Mouse (Mus musculus) right cerebral cortex, adult 18-20 months (tissue): ENCODE measurements at regions not wholly inside any gene's neighbourhood (a gene's known extent, or its start where the extent isn't known, plus 50 kb on each side); places are given as distances from the start of the nearest gene placed in this dataset.
A peak's percentile ranks its signal among the peaks of the same experiment; 100 is the strongest.

Experiments used
- DNase-seq: peaks from one replicate; pipeline ENCODE4 v3.0.0; 2022; ENCODE audit warnings: mixed read lengths

GRCm38 (mm10) chr1:127152840-127153239, 52.0 kb upstream of the Mgat5 start:
- no peak for DNase-seq

DNA sequence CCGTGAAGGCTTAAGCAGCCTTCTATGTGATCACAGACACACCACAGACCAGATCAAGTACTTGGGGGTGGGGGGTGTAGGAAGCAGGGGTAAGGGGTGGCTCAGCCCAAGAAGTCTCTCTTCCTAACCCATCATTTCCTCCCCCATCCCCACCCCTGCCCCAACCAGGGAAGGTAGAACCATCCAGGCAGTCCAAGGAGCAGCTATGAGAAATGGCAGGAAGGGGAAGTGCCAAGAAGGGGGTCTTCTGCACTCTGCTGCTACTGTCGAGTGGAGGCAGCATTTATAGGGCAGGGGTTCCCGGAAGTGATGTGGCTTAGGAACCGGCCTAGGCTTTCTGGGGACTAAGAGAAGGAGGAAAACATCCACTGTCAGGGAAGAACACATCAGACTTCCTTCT, 69.3 kb upstream of the Mgat5 start:
- DNase-seq: no peak

GRCm38 (mm10) chr1:127131871-127132270, 72.9 kb upstream of the Mgat5 start:
- no peak for DNase-seq

- no peak for DNase-seq
Measured at GRCm38 (mm10) chr1:127124862-127125261, 80.0 kb upstream of the Mgat5 start.

- DNase-seq: no peak
Measured at GRCm38 (mm10) chr1:127118019-127118418, 86.8 kb upstream of the Mgat5 start.

- peak; percentile 59 for DNase-seq
Measured at GRCm38 (mm10) chr1:127107485-127107884, 97.3 kb upstream of the Mgat5 start.

- peak; percentile 72 for DNase-seq
Measured at GRCm38 (mm10) chr1:127105861-127106260, 99.0 kb upstream of the Mgat5 start.

DNA sequence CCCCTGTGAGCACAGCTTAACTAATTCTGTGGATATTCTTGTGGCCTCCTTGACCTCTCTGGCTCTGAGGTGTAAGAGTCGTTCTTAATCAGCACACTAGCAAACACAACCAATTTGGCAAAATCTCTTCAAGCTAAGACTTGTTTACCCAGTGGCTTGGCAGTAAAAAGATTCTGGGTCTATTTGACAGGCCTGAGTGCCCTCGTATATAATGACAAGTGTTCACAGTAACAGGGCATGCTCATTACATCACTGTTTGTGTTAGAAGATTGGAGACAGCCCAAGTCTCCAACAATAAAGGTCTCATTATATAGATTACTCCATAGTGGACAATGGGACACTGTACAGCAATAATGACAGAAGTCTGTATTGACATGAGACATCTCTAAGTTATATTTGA, 101.2 kb upstream of the Mgat5 start:
- DNase-seq: no peak

- no peak for DNase-seq
Measured at GRCm38 (mm10) chr1:127098871-127099420, 105.9 kb upstream of the Mgat5 start.

DNA sequence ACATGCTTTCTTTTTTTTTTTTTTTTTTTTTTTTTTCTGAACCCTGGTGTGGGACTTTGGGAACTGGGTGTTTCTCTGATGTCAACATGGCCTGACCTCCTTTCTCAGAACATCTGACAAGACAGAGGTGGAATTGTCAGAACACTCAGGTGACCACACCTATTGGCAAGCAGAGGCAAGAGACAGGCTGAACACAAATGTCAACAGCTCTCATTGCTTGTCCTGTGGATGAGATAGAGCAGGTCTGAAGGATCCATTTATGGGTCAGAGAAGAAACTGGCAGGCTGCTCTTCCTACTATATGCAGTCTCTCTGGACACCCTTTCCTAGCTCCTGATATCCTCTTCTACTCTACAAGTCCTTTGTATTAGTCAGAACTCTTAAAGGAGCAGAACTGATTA, 117.2 kb upstream of the Mgat5 start:
- no peak for DNase-seq

GRCm38 (mm10) chr1:127085988-127086387, 118.8 kb upstream of the Mgat5 start:
- no peak for DNase-seq

DNA sequence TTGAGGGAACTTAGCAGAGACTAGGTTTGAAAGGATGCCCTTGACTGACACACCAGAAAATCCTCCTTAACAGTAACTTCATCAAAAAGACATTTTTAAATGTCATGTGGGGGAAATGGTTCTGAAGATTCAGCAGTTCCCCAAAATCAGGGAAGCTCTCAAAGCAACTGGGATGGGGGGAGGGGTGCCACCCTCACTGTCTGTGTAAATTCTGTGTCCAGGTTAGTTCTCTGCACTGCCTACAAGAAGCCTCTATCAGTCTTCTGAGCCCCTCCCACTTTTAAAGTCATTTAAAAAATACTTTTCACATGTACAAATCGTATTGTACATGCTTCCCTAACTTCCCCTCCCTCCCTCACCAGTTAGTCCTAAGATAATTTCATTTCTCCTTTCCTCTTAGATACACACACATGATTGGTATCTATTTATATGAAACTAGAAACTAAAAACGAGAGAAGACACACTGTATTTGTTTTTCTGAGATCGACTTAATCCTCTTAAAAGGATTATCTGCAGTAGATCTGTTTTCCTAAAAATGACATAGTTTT, 121.0 kb upstream of the Mgat5 start:
- no peak for DNase-seq

DNA sequence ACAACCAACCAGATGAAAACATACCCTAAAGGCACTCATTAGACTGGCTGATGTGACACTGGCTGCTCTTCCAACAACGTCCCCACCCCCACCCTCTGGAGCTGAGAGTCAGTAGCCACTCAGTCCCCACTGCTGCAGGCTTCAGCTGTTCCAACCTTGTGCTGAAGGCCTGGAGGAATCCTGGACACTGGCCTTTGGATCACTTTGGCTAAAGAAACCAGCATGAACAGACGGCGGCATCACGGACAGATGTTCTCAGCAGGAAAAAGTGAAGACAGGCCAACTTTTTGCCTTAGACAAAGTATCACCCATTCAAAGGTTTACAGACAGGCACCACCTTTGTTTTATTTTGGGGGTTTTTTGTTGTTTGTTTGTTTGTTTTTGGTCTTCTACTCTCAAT, 125.8 kb upstream of the Mgat5 start:
- no peak for DNase-seq

DNA sequence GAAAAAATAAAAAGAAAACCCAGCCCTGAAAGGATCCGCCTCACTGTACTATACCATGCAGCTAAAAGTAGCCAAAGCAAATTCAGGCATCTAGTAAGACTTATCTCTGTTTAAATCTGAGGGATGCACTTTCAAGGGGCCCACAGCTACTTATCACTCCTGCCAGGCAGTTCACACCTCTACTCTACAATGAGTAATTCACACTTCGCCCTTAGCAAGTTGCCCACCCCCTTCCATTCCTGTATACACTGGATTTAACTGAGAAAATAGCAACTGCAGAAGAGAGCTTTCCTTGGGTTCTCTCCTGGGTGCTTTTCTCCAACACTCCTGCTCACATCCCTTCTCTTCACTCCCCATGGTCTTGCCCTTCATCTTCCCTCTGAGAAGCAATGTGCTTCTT, 142.4 kb upstream of the Mgat5 start:
- peak; percentile 55 for DNase-seq

GRCm38 (mm10) chr1:127045711-127046420, 158.9 kb upstream of the Mgat5 start:
- DNase-seq: no peak

GRCm38 (mm10) chr1:127034748-127035147, 170.1 kb upstream of the Mgat5 start:
- DNase-seq: no peak

DNA sequence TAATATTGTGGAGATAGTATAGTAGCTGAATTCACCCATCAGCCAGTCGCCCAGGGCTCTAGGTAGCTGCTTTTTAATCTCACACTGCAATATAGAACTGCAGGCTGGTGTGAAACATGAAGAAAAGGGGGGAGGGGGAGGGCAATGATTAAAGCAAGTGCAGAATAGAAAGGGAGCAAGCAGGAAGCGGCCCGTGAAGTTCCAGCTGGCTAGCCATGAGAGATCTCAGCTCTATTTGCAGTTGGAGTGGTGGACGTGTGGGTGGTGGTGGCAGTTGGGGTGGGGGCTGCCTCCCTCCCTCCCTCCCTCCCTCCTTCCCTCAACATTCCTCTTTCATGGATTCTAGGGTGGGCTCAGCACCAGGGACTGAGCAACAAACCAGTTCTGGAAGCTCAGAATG, 173.3 kb upstream of the Mgat5 start:
- DNase-seq: no peak

- no peak for DNase-seq
Measured at GRCm38 (mm10) chr1:127028872-127029497, 175.8 kb upstream of the Mgat5 start.

- DNase-seq: no peak
Measured at GRCm38 (mm10) chr1:127023100-127023499, 181.7 kb upstream of the Mgat5 start.

DNA sequence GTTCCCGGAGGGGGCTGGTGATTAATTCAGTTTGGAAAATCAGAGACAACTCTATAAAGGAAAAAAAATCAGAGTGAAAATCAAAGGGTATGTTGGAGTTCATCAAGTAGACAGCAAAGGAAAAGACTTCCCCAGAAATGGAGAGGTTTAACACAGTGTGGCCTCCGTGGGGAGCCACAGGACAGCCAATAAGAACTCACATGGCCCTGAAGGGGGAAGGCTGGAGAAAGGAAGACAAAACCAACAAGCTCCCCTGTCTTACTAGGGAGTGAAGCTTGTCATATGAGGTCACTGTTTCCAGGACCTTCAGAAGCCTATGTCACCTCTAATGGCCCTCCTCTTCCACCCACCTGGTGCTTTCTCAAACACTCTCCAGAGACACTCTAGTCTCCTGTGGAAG, 187.1 kb upstream of the Nckap5 start:
- DNase-seq: peak; percentile 39

DNA sequence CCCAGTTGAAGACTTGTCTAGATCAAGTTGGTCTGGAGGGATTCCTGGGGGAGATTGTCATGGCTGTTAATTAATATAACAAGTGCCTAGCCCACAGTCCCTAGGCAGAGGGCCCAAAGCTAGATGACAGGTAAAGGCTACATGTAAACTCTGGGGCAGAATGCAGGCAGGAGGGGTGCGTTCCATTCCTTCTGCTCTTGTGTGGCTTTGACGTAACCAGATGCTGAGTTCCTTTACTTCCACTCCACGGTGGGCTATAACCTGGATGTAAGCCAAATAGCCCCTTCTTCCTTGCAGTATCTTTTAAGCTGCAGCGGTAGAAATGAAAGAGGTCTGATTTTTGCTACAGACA, 185.3 kb upstream of the Nckap5 start:
- no peak for DNase-seq

GRCm38 (mm10) chr1:127015042-127015893, 184.7 kb upstream of the Nckap5 start:
- no peak for DNase-seq

- DNase-seq: peak; percentile 31
Measured at GRCm38 (mm10) chr1:127011901-127012300, 181.3 kb upstream of the Nckap5 start.
